Mouse (Mus musculus) CH12.LX (cell line): ENCODE results near the gene Arih1.

Source experiments
- CTCF ChIP-seq, 2 experiments: IDR thresholded peaks in 1 of 2; conservative IDR thresholded peaks in 1 of 2; 2 replicates each; pipeline ENCODE4 v1.5.1; 2011 to 2012; ENCODE audit warnings: low read depth in 2 of 2, low read length in 2 of 2, improper control_type of control experiment in 1 of 2, inconsistent platforms in 1 of 2, mild to moderate bottlenecking in 1 of 2, moderate library complexity in 1 of 2
- GABPA ChIP-seq: IDR thresholded peaks from 2 replicates; pipeline ENCODE4 v1.6.1; 2012; ENCODE audit warnings: low read depth, low read length, improper control_type of control experiment, inconsistent platforms; ENCODE audit not compliant: insufficient replicate concordance
- IRF4 ChIP-seq: IDR thresholded peaks from 2 replicates; pipeline ENCODE4 v1.6.1; 2014; ENCODE audit warnings: low read depth, mild to moderate bottlenecking, inconsistent platforms, low read length, improper control_type of control experiment
- MAZ ChIP-seq: IDR thresholded peaks from 2 replicates; pipeline ENCODE4 v1.6.1; 2012; ENCODE audit warnings: low read depth, mild to moderate bottlenecking, inconsistent platforms, low read length, improper control_type of control experiment, moderate library complexity
- MXI1 ChIP-seq: IDR thresholded peaks from 2 replicates; pipeline ENCODE4 v1.6.1; 2011; ENCODE audit warnings: mild to moderate bottlenecking, low read depth, low read length, improper control_type of control experiment
- POLR2A ChIP-seq: IDR thresholded peaks from 2 replicates; pipeline ENCODE4 v1.6.1; 2011; ENCODE audit warnings: low read depth, mild to moderate bottlenecking, improper control_type of control experiment, low read length
- POLR2AphosphoS2 ChIP-seq: IDR thresholded peaks from 2 replicates; pipeline ENCODE4 v1.6.1; 2011; ENCODE audit warnings: low read depth, low read length, improper control_type of control experiment
- RAD21 ChIP-seq: IDR thresholded peaks from 2 replicates; pipeline ENCODE4 v1.6.1; 2011; ENCODE audit warnings: low read depth, mild to moderate bottlenecking, low read length, improper control_type of control experiment, moderate library complexity
- SMC3 ChIP-seq: IDR thresholded peaks from 2 replicates; pipeline ENCODE4 v1.6.1; 2011; ENCODE audit warnings: low read depth, low read length, improper control_type of control experiment
- USF1 ChIP-seq: IDR thresholded peaks from 2 replicates; pipeline ENCODE4 v1.6.1; 2014; ENCODE audit warnings: low read depth, mild to moderate bottlenecking, inconsistent platforms, low read length, improper control_type of control experiment

DNA sequence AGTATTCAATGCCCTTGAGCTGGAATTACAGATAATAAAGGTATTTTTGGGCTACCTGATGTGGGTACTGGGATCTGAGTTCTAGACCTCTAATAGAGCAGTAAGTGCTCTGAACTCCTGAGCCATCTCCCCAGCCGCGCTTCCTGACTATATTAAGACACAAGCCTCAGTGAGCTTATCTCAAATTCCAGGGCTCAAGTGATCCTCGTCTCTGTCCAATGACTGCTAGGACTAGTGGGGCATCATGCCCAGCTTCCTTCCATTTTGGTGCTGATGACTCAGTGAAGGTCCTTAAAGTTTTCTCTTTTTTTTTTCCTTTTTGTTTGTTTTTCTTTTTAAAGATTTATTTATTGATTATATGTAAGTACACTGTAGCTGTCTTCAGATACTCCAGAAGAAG is 28.7 kb upstream of the Arih1 start:
- TF ChIP-seq USF1 (no peak), MXI1 (no peak), CTCF (conservative IDR thresholded peaks at IDR 0.05 in 1 of 2, IDR thresholded peaks at IDR 0.05 in 1 of 2; ENCODE audit: low read depth in 2 of 2, low read length in 2 of 2) (no peak), POLR2A (no peak), RAD21 (no peak), GABPA (no peak), SMC3 (no peak), IRF4 (no peak), MAZ (no peak), POLR2AphosphoS2 (no peak)
